Mouse (Mus musculus): ENCODE measurements around the gene Sepsecs. TPM values are rescaled to one million over a fixed set of nuclear protein-coding genes. Genes with fewer than 3 reads are reported as not detected.

The Sepsecs gene
- polyA plus RNA-seq, 1 experiment from 2014 or later: 7.4 TPM

- no peaks in the 10 kb centered on the region for H3K27me3 ChIP-seq (ENCODE audit: control insufficient read depth, insufficient read depth, low read depth, low read length)
- no peak for ATAC-seq
- H3K9me3 ChIP-seq (replicated peaks; ENCODE audit: control insufficient read depth, low read length, poor library complexity, severe bottlenecking): no peaks in the 10 kb centered on the region
- no peaks in the 10 kb centered on the region for H3K36me3 ChIP-seq (ENCODE audit: control insufficient read depth, insufficient read depth, low read length)
- no peak overlapping the region for H3K4me2 ChIP-seq (ENCODE audit: low read length)
- no peak overlapping the region for H3K9ac ChIP-seq (ENCODE audit: low read depth, low read length)
- WGBS: 50% methylated on average over 4 of the region's 4 CpGs
- H3K4me1 ChIP-seq (ENCODE audit: control insufficient read depth, insufficient read depth, low read length): no peaks in the 10 kb centered on the region
- no peak overlapping the region for H3K4me3 ChIP-seq (ENCODE audit: low read depth, low read length)
- H3K27ac ChIP-seq (ENCODE audit: low read length): no peak overlapping the region
Observed at GRCm38 (mm10) chr5:52680191-52680590, 10.7 kb upstream of the Sepsecs start.

DNA sequence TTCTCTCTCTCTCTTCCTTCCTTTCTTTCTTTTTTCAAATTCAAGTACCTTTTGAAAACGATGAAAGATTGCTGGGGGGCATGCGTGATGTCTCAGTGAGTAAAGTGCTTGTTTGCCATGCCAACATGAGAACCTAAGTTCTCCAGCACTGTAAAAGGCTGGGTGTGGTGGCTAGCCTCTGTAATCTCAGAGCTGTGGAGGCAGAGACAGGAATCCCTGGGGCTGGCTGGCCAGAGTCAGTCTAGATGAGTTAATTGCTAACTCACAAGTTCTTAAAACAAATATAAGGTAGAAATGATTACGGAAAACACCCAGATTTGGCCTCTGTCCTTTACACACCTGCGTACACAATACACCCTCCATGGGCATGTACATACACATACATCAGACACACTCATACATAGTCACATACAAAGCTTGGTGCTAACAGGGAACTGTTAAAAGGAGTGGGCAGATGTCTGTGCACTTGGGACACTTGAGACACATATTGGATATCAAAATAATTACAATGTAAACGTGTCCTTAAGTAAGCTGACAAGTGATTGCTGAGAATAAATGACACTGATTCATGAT lies 9.1 kb upstream of the Sepsecs start:
- Histone ChIP-seq H3K9ac (ENCODE audit: low read depth, low read length) (no peak overlapping the region), H3K27me3 (ENCODE audit: control insufficient read depth, insufficient read depth, low read depth, low read length) (no peaks in the 10 kb centered on the region), H3K4me1 (ENCODE audit: control insufficient read depth, insufficient read depth, low read length) (no peaks in the 10 kb centered on the region), H3K4me2 (ENCODE audit: low read length) (no peak overlapping the region), H3K4me3 (ENCODE audit: low read depth, low read length) (no peak overlapping the region), H3K27ac (ENCODE audit: low read length) (no peak overlapping the region), H3K9me3 (replicated peaks; ENCODE audit: control insufficient read depth, low read length, poor library complexity, severe bottlenecking) (no peaks in the 10 kb centered on the region), H3K36me3 (ENCODE audit: control insufficient read depth, insufficient read depth, low read length) (no peaks in the 10 kb centered on the region)
- WGBS: 90% methylated on average over 5 of the region's 5 CpGs
- no peak for ATAC-seq

GRCm38 (mm10) chr5:52677126-52677525 lies 7.6 kb upstream of the Sepsecs start:
- Histone ChIP-seq H3K4me1 (ENCODE audit: control insufficient read depth, insufficient read depth, low read length) (no peaks in the 10 kb centered on the region), H3K36me3 (ENCODE audit: control insufficient read depth, insufficient read depth, low read length) (no peaks in the 10 kb centered on the region)
- 66% methylated on average over 3 of the region's 3 CpGs for WGBS

DNA sequence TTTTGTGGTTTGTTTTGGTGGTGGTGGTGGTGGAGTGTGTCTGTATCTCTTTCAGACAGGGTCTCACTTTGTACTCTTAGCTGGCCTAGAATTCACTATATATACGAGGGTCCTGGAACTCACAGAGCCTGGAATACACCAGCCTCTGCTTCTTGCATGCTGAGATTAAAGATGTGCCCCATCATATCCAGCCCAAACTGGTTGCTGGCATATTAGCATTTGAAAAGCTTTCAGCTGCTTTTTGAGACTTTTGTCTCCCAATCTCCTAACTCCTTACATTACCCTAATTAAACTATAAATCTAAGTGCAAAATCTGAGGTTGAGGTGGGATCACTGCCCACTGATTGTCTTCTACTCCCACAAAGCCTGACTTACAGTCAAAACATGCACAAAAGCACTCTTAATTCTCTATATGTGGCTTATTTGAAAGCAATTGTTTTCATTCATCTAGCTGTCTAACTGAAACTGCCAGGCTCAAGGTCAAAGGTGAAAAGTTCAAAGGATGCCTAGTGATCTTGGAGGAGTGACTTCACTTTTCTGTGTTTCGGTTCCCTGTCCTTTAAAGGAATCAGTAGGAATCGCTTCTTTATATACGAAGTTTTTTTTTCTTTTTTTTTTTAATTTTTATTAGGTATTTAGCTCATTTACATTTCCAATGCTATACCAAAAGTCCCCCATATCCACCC lies 5.0 kb upstream of the Sepsecs start:
- Histone ChIP-seq H3K9ac (ENCODE audit: low read depth, low read length) (no peak overlapping the region), H3K36me3 (ENCODE audit: control insufficient read depth, insufficient read depth, low read length) (no peaks in the 10 kb centered on the region), H3K27me3 (ENCODE audit: control insufficient read depth, insufficient read depth, low read depth, low read length) (no peaks in the 10 kb centered on the region), H3K4me3 (ENCODE audit: low read depth, low read length) (no peak overlapping the region), H3K9me3 (replicated peaks; ENCODE audit: control insufficient read depth, low read length, poor library complexity, severe bottlenecking) (no peaks in the 10 kb centered on the region), H3K27ac (ENCODE audit: low read length) (no peak overlapping the region), H3K4me1 (ENCODE audit: control insufficient read depth, insufficient read depth, low read length) (no peaks in the 10 kb centered on the region; the same call in 1 of the 2 replicates), H3K4me2 (ENCODE audit: low read length) (no peak overlapping the region)
- no peak for ATAC-seq
- 38% methylated on average over 4 of the region's 4 CpGs for WGBS

More at GRCm38 (mm10) chr5:52677126-52677525, 7.6 kb upstream of the Sepsecs start:
- Histone ChIP-seq H3K4me3 (ENCODE audit: low read depth, low read length) (no peak overlapping the region), H3K4me2 (ENCODE audit: low read length) (no peak overlapping the region), H3K27ac (ENCODE audit: low read length) (no peak overlapping the region), H3K9ac (ENCODE audit: low read depth, low read length) (no peak overlapping the region), H3K27me3 (ENCODE audit: control insufficient read depth, insufficient read depth, low read depth, low read length) (no peaks in the 10 kb centered on the region), H3K9me3 (replicated peaks; ENCODE audit: control insufficient read depth, low read length, poor library complexity, severe bottlenecking) (no peaks in the 10 kb centered on the region)
- no peak for ATAC-seq

GRCm38 (mm10) chr5:52673341-52673740 lies 3.8 kb upstream of the Sepsecs start:
- no peaks in the 10 kb centered on the region for H3K9me3 ChIP-seq (replicated peaks; ENCODE audit: control insufficient read depth, low read length, poor library complexity, severe bottlenecking)
- no peak overlapping the region for H3K4me3 ChIP-seq (ENCODE audit: low read depth, low read length)
- WGBS: 17% methylated on average over 9 of the region's 9 CpGs
- no peak overlapping the region for H3K4me2 ChIP-seq (ENCODE audit: low read length)
- H3K4me1 ChIP-seq (ENCODE audit: control insufficient read depth, insufficient read depth, low read length): peaks cover 7% of the 10 kb centered on the region
- no peak overlapping the region for H3K27ac ChIP-seq (ENCODE audit: low read length)
- no peak overlapping the region for H3K9ac ChIP-seq (ENCODE audit: low read depth, low read length)
- H3K36me3 ChIP-seq (ENCODE audit: control insufficient read depth, insufficient read depth, low read length): no peaks in the 10 kb centered on the region
- no peaks in the 10 kb centered on the region for H3K27me3 ChIP-seq (ENCODE audit: control insufficient read depth, insufficient read depth, low read depth, low read length)
- no peak for ATAC-seq

DNA sequence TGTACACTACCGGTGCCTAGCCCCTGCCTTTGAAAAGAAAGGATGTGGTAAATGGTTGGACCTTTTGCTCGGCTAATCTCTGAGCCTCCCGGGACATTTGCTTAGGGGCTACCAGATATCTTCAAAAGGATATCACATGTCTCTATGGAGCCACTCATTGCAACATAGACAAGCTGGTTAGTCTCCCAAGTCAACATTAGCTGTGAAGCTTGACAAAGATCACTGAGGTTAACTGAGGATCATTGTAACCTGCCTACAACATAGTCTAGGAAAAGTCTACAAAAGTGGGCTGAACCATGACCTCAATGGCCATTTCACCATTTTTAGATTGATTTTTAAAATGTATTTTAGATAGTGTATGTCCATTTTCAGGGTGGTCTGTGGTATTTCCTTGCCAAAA lies 1.2 kb upstream of the Sepsecs start:
- H3K4me2 ChIP-seq (ENCODE audit: low read length): no peak overlapping the region
- H3K27ac ChIP-seq (ENCODE audit: low read length): no peak overlapping the region
- H3K9ac ChIP-seq (ENCODE audit: low read depth, low read length): no peak overlapping the region
- no peaks in the 10 kb centered on the region for H3K9me3 ChIP-seq (replicated peaks; ENCODE audit: control insufficient read depth, low read length, poor library complexity, severe bottlenecking)
- no peaks in the 10 kb centered on the region for H3K36me3 ChIP-seq (ENCODE audit: control insufficient read depth, insufficient read depth, low read length)
- ATAC-seq: no peak
- WGBS: 47% methylated on average over 3 of the region's 3 CpGs
- peaks cover 7% of the 10 kb centered on the region for H3K4me1 ChIP-seq (ENCODE audit: control insufficient read depth, insufficient read depth, low read length)
- H3K4me3 ChIP-seq (ENCODE audit: low read depth, low read length): no peak overlapping the region
- no peaks in the 10 kb centered on the region for H3K27me3 ChIP-seq (ENCODE audit: control insufficient read depth, insufficient read depth, low read depth, low read length)

- no peak for ATAC-seq
- Histone ChIP-seq H3K27me3 (ENCODE audit: control insufficient read depth, insufficient read depth, low read depth, low read length) (no peaks in the 10 kb centered on the region), H3K9ac (ENCODE audit: low read depth, low read length) (no peak overlapping the region), H3K36me3 (ENCODE audit: control insufficient read depth, insufficient read depth, low read length) (peaks cover 17% of the 10 kb centered on the region), H3K4me3 (ENCODE audit: low read depth, low read length) (no peak overlapping the region), H3K9me3 (replicated peaks; ENCODE audit: control insufficient read depth, low read length, poor library complexity, severe bottlenecking) (no peaks in the 10 kb centered on the region), H3K4me1 (ENCODE audit: control insufficient read depth, insufficient read depth, low read length) (peaks cover 7% of the 10 kb centered on the region), H3K4me2 (ENCODE audit: low read length) (no peak overlapping the region), H3K27ac (ENCODE audit: low read length) (no peak overlapping the region)
- 92% methylated on average over 3 of the region's 3 CpGs for WGBS
Observed at GRCm38 (mm10) chr5:52666766-52667165, 2.7 kb downstream of the Sepsecs start.

GRCm38 (mm10) chr5:52657957-52658356 lies 11.6 kb downstream of the Sepsecs start:
- ATAC-seq: no peak
- Histone ChIP-seq H3K4me1 (ENCODE audit: control insufficient read depth, insufficient read depth, low read length) (no peaks in the 10 kb centered on the region), H3K4me2 (ENCODE audit: low read length) (no peak overlapping the region), H3K9me3 (replicated peaks; ENCODE audit: control insufficient read depth, low read length, poor library complexity, severe bottlenecking) (no peaks in the 10 kb centered on the region), H3K9ac (ENCODE audit: low read depth, low read length) (no peak overlapping the region), H3K36me3 (ENCODE audit: control insufficient read depth, insufficient read depth, low read length) (peaks cover 11% of the 10 kb centered on the region), H3K4me3 (ENCODE audit: low read depth, low read length) (no peak overlapping the region), H3K27ac (ENCODE audit: low read length) (no peak overlapping the region), H3K27me3 (ENCODE audit: control insufficient read depth, insufficient read depth, low read depth, low read length) (no peaks in the 10 kb centered on the region)
- 81% methylated on average over 4 of the region's 4 CpGs for WGBS

GRCm38 (mm10) chr5:52657336-52657735 lies 12.2 kb downstream of the Sepsecs start:
- Histone ChIP-seq H3K4me2 (ENCODE audit: low read length) (no peak overlapping the region), H3K4me3 (ENCODE audit: low read depth, low read length) (no peak overlapping the region), H3K9ac (ENCODE audit: low read depth, low read length) (no peak overlapping the region), H3K9me3 (replicated peaks; ENCODE audit: control insufficient read depth, low read length, poor library complexity, severe bottlenecking) (no peaks in the 10 kb centered on the region), H3K27ac (ENCODE audit: low read length) (no peak overlapping the region), H3K4me1 (ENCODE audit: control insufficient read depth, insufficient read depth, low read length) (no peaks in the 10 kb centered on the region), H3K36me3 (ENCODE audit: control insufficient read depth, insufficient read depth, low read length) (peaks cover 11% of the 10 kb centered on the region), H3K27me3 (ENCODE audit: control insufficient read depth, insufficient read depth, low read depth, low read length) (no peaks in the 10 kb centered on the region)
- ATAC-seq: no peak
- WGBS: 97% methylated on average over 5 of the region's 5 CpGs
